Mouse (Mus musculus) lung, embryonic 14.5 days (tissue): ENCODE measurements around the gene Phf19. TPM values are rescaled to one million over a fixed set of nuclear protein-coding genes. Genes with fewer than 3 reads are reported as not detected.

Experiments used
- ATAC-seq: fragments of 200-750 bp; cut with Nextera tagmentation; 2 replicates; pipeline ENCODE4 v1.8.0; 2017; ENCODE audit warnings: mild to moderate bottlenecking, moderate TSS enrichment, moderate library complexity; ENCODE audit not compliant: insufficient read depth
- DNase-seq: peaks from one replicate; pipeline ENCODE4 v3.0.0-alpha.2; 2015
- H3K27ac ChIP-seq: fragments of 300-500 bp; sonication (generic); 2 replicates; pipeline ENCODE4 v1.5.1; 2014; ENCODE audit warnings: low read depth, mild to moderate bottlenecking, moderate library complexity
- H3K27me3 ChIP-seq: fragments of 300-500 bp; sonication (generic); 2 replicates; pipeline ENCODE4 v1.6.1; 2014; ENCODE audit warnings: low read length, control low read depth; ENCODE audit not compliant: insufficient read depth
- H3K36me3 ChIP-seq: fragments of 300-500 bp; sonication (generic); 2 replicates; pipeline ENCODE4 v1.6.1; 2014; ENCODE audit warnings: control low read depth; ENCODE audit not compliant: insufficient read depth
- H3K4me1 ChIP-seq: fragments of 300-500 bp; sonication (generic); 2 replicates; pipeline ENCODE4 v1.6.1; 2014; ENCODE audit warnings: antibody characterized with exemption, control low read depth; ENCODE audit not compliant: insufficient read depth
- H3K4me2 ChIP-seq: fragments of 300-500 bp; sonication (generic); 2 replicates; pipeline ENCODE4 v1.6.1; 2014; ENCODE audit warnings: mild to moderate bottlenecking
- H3K4me3 ChIP-seq: fragments of 300-500 bp; sonication (generic); 2 replicates; pipeline ENCODE4 v1.5.1; 2014; ENCODE audit warnings: low read depth, low read length
- H3K9ac ChIP-seq: fragments of 300-500 bp; sonication (generic); 2 replicates; pipeline ENCODE4 v1.6.1; 2014
- H3K9me3 ChIP-seq: fragments of 300-500 bp; sonication (generic); 2 replicates; pipeline ENCODE4 v1.6.1; 2016; ENCODE audit warnings: low read depth, low read length, control low read depth
- CTCF ChIP-seq: IDR thresholded peaks from 2 replicates; pipeline ENCODE4 v1.5.1; 2016; ENCODE audit warnings: antibody characterized with exemption, low read depth
- WGBS: fragments of 180-500 bp; shearing (Covaris S2); extraction: QIAGEN DNeasy Blood & Tissue Kit; methylation state at CpG from one replicate; pipeline ENCODE4 v1.1.7; 2014; 5-methylcytosine and 5-hydroxymethylcytosine counted together
- polyA plus RNA-seq: library from polyadenylated mRNA; unstranded; fragments of >200 nt; fragmentation: Nextera tagmentation; extraction: Ambion mirVana; gene quantifications from 2 replicates; pipeline ENCODE4 v1.2.1, GENCODE M21; 2014

Gene Phf19
- polyA plus RNA-seq, 1 experiment from 2014 or later = 3.3 TPM

DNA sequence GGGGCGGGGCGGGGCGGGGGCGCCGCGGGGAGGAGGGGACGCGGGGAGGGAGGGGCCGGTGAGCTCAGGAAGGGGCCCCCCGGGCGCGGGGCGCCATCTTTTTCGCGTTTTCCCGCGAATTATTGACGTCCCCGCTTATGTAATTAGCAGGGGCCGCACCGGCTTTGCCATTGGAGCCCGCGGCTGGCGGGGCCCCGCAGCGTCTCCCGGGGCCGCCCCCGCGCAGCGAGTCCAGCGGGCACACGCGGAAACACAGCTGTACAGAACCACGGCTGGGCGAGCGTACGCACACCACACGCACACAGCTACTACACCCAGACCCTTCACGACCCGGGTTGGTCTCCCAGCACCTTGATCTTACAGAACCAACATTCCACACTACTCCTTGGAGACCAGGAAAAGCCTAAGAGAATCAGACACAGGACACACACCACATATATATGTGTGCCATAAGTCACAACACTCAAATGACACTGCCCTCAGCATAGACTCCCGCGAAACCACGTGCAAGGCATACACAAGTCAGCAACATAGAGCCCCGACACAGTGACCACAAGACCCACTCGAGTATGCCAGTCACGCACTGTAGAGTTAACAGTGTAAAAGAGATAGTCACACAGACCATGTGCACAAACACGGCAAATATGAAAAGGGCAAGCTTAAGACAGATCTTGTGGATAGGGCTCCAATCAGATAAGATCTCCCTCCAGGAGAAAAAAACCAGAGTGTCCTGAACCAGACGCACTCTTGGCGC lies 420 bp upstream of the Phf19 start:
- DNase-seq = peak; percentile 71
- 3% methylated on average over 45 of the region's 50 CpGs for WGBS
- H3K27me3 ChIP-seq = 0 out of 2 replicates have a peak, but pooled peaks cover 14% of the 10 kb centered on the region
- H3K4me3 ChIP-seq = peak overlapping the region; percentile 62
- H3K9me3 ChIP-seq = no peaks in the 10 kb centered on the region
- peaks cover 4% of the 10 kb centered on the region; the same call in 1 of the 2 replicates for H3K4me1 ChIP-seq
- peak overlapping the region; percentile 59 for H3K9ac ChIP-seq
- ATAC-seq = peak; percentile 66
- TF ChIP-seq CTCF = no peak
- H3K27ac ChIP-seq = no peak overlapping the region
- H3K36me3 ChIP-seq = no peaks in the 10 kb centered on the region
- H3K4me2 ChIP-seq = peak overlapping the region; percentile 90

- DNase-seq = no peak
- no peaks in the 10 kb centered on the region for H3K9me3 ChIP-seq
Observed at GRCm38 (mm10) chr2:34912613-34913012, 1.2 kb downstream of the Phf19 start.

GRCm38 (mm10) chr2:34911871-34912270 lies 2.0 kb downstream of the Phf19 start:
- Histone ChIP-seq H3K36me3 (no peaks in the 10 kb centered on the region), H3K9ac (no peak overlapping the region), H3K27me3 (0 out of 2 replicates have a peak, but pooled peaks cover 14% of the 10 kb centered on the region), H3K4me2 (no peak overlapping the region), H3K4me3 (no peak overlapping the region), H3K9me3 (no peaks in the 10 kb centered on the region), H3K27ac (no peak overlapping the region), H3K4me1 (peaks cover 4% of the 10 kb centered on the region; the same call in 1 of the 2 replicates)
- WGBS = 77% methylated on average over 5 of the region's 5 CpGs
- no peak for TF ChIP-seq CTCF
- no peak for DNase-seq
- no peak for ATAC-seq

More at GRCm38 (mm10) chr2:34912613-34913012, 1.2 kb downstream of the Phf19 start:
- WGBS = 33% methylated on average over 7 of the region's 7 CpGs
- Histone ChIP-seq H3K27me3 (0 out of 2 replicates have a peak, but pooled peaks cover 14% of the 10 kb centered on the region), H3K36me3 (no peaks in the 10 kb centered on the region), H3K27ac (no peak overlapping the region), H3K9ac (0 out of 2 replicates have a peak overlapping the region, but pooled peaks have one; percentile 59), H3K4me3 (peak overlapping the region; percentile 62), H3K4me1 (peaks cover 4% of the 10 kb centered on the region; the same call in 1 of the 2 replicates), H3K4me2 (peak overlapping the region; percentile 90)
- no peak for TF ChIP-seq CTCF
- no peak for ATAC-seq

GRCm38 (mm10) chr2:34909719-34910118 lies 4.1 kb downstream of the Phf19 start:
- no peak overlapping the region for H3K27ac ChIP-seq
- H3K4me2 ChIP-seq = no peak overlapping the region
- WGBS = 87% methylated on average over 4 of the region's 4 CpGs
- H3K27me3 ChIP-seq = 0 out of 2 replicates have a peak, but pooled peaks cover 10% of the 10 kb centered on the region
- no peak for TF ChIP-seq CTCF
- no peaks in the 10 kb centered on the region for H3K36me3 ChIP-seq
- no peaks in the 10 kb centered on the region for H3K9me3 ChIP-seq
- H3K9ac ChIP-seq = no peak overlapping the region
- peaks cover 4% of the 10 kb centered on the region; the same call in 1 of the 2 replicates for H3K4me1 ChIP-seq
- ATAC-seq (no peak), DNase-seq (no peak)
- no peak overlapping the region for H3K4me3 ChIP-seq

DNA sequence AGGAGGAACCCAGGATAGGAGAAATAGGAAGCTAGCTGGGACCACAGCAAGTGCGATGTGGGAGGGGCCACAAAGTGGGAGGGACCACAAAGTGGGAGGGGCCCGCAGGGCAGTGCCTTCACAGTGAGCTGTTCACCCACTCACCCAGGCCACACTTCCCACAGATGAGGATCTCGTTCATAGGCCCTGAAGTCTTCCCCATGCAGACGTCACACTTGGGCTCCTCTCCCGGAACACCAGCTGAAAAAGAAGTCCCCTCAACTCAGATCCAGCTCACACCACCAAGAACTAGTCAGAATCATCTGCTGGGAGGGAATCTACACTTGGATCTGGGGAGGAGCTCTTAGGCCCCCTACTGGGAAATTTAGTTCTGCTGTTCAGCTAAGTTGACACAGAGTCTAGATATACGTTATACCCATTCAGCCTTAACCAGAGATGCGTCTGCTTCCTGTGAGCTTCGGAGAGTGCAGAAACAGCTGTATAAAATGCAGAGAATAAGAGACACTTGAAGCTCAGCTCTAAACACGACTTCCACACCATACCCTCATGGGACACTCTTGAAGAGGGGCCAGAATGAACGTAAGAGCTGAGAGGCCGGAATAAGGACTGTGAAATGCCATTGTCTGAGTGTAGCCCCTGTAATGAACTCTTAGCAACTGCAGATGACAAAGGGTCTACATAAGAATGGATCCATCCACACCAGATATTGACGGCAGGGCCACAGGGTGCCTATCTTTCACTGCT lies 6.8 kb downstream of the Phf19 start:
- peaks cover 6% of the 10 kb centered on the region; the same call in 1 of the 2 replicates for H3K4me1 ChIP-seq
- H3K9me3 ChIP-seq = no peaks in the 10 kb centered on the region
- H3K4me3 ChIP-seq = no peak overlapping the region
- peak; percentile 29; the same call in 1 of the 2 replicates for TF ChIP-seq CTCF
- H3K4me2 ChIP-seq = no peak overlapping the region
- H3K27ac ChIP-seq = no peak overlapping the region; the same call in 1 of the 2 replicates
- DNase-seq (peak; percentile 54), ATAC-seq (no peak)
- H3K9ac ChIP-seq = no peak overlapping the region
- H3K36me3 ChIP-seq = no peaks in the 10 kb centered on the region
- H3K27me3 ChIP-seq = no peaks in the 10 kb centered on the region
- WGBS = 49% methylated on average over 12 of the region's 12 CpGs

DNA sequence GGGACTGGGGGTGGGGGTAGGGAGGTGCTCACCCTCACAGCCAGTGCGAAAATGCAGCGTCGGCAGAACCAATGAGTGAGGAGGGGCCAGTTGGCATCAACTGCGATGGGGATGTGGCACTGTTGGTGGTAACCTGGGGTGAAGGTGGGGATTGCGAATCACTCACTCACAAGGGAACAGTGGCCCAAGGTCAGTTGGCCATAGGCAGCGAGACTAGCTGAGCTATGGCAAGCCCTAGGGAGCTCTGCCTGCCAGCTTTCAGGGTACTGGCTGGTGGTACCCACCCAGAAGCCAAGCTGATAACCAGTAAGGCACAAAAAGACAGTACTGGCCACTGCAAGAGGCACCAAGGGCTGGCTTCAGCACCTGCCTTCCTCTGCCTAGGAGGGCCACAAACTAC lies 7.4 kb downstream of the Phf19 start:
- no peaks in the 10 kb centered on the region for H3K9me3 ChIP-seq
- no peak overlapping the region for H3K4me3 ChIP-seq
- no peak for ATAC-seq
- no peak overlapping the region for H3K4me2 ChIP-seq
- no peak for TF ChIP-seq CTCF
- no peaks in the 10 kb centered on the region for H3K36me3 ChIP-seq
- 64% methylated on average over 6 of the region's 6 CpGs for WGBS
- no peak for DNase-seq
- no peak overlapping the region for H3K27ac ChIP-seq
- no peaks in the 10 kb centered on the region for H3K27me3 ChIP-seq
- H3K4me1 ChIP-seq = peaks cover 6% of the 10 kb centered on the region; the same call in 1 of the 2 replicates
- no peak overlapping the region for H3K9ac ChIP-seq
